Mouse (Mus musculus) cerebellum, adult 2 months (tissue): ENCODE measurements around the gene Sephs2. TPM values are rescaled to one million over a fixed set of nuclear protein-coding genes. Genes with fewer than 3 reads are reported as not detected.

ENCODE experiments used
- DNase-seq, 2 experiments: peaks; one replicate each; pipeline ENCODE4 v3.0.0; 2021
- H3K27ac ChIP-seq: fragments of 200-500 bp; 2 replicates; pipeline ENCODE4 v1.5.1; 2012; ENCODE audit warnings: low read length, control low read depth, inconsistent platforms; ENCODE audit not compliant: insufficient read depth
- H3K27me3 ChIP-seq: fragments of 200-500 bp; 2 replicates; pipeline ENCODE4 v1.6.1; 2012; ENCODE audit warnings: inconsistent platforms, mild to moderate bottlenecking, low read length, moderate library complexity; ENCODE audit not compliant: control insufficient read depth, insufficient read depth
- H3K4me1 ChIP-seq: fragments of 200-500 bp; 2 replicates; pipeline ENCODE4 v1.6.1; 2011; ENCODE audit warnings: low read length; ENCODE audit not compliant: control insufficient read depth, insufficient read depth
- H3K4me3 ChIP-seq: fragments of 200-500 bp; replicated peaks from 2 replicates; pipeline ENCODE3; 2011; ENCODE audit warnings: mild to moderate bottlenecking, low read depth, low read length, control low read depth; ENCODE audit not compliant: insufficient read depth
- CTCF ChIP-seq: fragments of 200-500 bp; IDR thresholded peaks from 2 replicates; pipeline ENCODE4 v1.5.1; 2011; ENCODE audit warnings: low read depth, mild to moderate bottlenecking, control low read depth, low read length, moderate library complexity, borderline replicate concordance; ENCODE audit not compliant: insufficient read depth
- POLR2A ChIP-seq: fragments of 200-500 bp; IDR thresholded peaks from 2 replicates; pipeline ENCODE4 v1.6.1; 2011; ENCODE audit warnings: low read length, control low read depth, borderline replicate concordance; ENCODE audit not compliant: insufficient read depth
- WGBS: fragments of 180-500 bp; shearing (Covaris S2); methylation state at CpG from one replicate; pipeline ENCODE4 v1.1.7; 2018; 5-methylcytosine and 5-hydroxymethylcytosine counted together
- polyA plus RNA-seq: library from polyadenylated mRNA; depleted of rRNA; stranded (reverse); fragments of >200 nt; gene quantifications from 2 replicates; pipeline ENCODE4 v1.2.3, GENCODE M21; 2012

Gene Sephs2
- polyA plus RNA-seq, 1 experiment, result 31.1 TPM

GRCm38 (mm10) chr7:127296786-127297555 is 23.1 kb upstream of the Sephs2 start:
- H3K27ac ChIP-seq, result no peak overlapping the region
- TF ChIP-seq POLR2A, result no peak
- TF ChIP-seq CTCF, result no peak
- 87% methylated on average over 5 of the region's 5 CpGs for WGBS
- H3K27me3 ChIP-seq, result no peaks in the 10 kb centered on the region
- DNase-seq, result no peak
- H3K4me1 ChIP-seq, result no peaks in the 10 kb centered on the region
- no peak overlapping the region for H3K4me3 ChIP-seq

DNA sequence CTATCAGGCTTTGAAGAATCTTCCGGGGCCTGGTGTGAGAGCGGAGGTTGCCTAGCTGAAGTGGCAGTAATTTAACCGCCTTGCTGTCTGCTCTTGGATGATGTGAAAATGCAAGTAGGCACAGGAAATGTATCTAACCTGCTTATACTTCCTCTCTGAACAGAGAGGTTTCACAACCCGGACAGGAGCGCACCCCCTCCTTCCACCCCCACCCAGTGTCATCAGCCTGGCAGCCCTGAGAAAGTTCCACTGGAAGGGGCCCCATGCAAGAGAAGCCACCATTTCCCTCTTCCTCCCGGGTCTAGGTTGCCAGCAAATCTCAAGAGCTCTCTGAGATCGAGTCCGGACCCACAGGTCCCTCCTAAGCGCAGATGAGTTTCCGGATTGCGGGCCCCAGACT is 22.2 kb upstream of the Sephs2 start, which contains the start of gene Itgal:
TSS of gene Itgal (plus strand) at position 163 of the 400 bp plus-strand sequence.
- Histone ChIP-seq H3K27me3 (no peaks in the 10 kb centered on the region), H3K4me1 (no peaks in the 10 kb centered on the region), H3K27ac (no peak within 1 kb of the TSS), H3K4me3 (no peak within 1 kb of the TSS)
- TF ChIP-seq POLR2A, result no peak
- TF ChIP-seq CTCF, result no peak
- 76% methylated on average over 11 of the region's 11 CpGs for WGBS
- DNase-seq, result no peak

- no peak for TF ChIP-seq CTCF
- WGBS, result 30% methylated on average over 8 of the region's 8 CpGs
- no peak overlapping the region for H3K4me3 ChIP-seq
- H3K27me3 ChIP-seq, result no peaks in the 10 kb centered on the region
- H3K27ac ChIP-seq, result no peak overlapping the region
- no peak for DNase-seq
- no peaks in the 10 kb centered on the region for H3K4me1 ChIP-seq
Observed at GRCm38 (mm10) chr7:127290142-127290541, 16.3 kb upstream of the Sephs2 start.

DNA sequence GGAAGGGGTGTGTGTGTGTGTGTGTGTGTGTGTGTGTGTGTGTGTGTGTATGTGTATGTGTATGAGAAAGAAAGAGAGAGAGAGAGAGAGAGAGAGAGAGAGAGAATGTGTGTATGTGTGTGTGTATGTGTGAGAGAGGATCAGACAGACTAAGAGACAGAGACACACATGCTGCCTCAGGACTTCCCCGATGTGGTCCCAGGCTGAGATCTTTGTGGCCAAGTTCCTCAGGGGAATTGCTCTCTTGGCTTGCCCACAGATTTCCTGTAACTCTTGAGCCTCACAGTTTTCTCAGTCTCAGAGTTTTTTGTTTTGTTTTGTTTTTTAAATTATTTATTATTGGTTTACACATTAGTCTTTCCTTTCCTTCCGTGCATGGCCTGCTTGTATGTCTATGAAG is 15.5 kb upstream of the Sephs2 start:
- TF ChIP-seq POLR2A (no peak), CTCF (no peak)
- WGBS, result 77% methylated on average over 2 of the region's 2 CpGs

DNA sequence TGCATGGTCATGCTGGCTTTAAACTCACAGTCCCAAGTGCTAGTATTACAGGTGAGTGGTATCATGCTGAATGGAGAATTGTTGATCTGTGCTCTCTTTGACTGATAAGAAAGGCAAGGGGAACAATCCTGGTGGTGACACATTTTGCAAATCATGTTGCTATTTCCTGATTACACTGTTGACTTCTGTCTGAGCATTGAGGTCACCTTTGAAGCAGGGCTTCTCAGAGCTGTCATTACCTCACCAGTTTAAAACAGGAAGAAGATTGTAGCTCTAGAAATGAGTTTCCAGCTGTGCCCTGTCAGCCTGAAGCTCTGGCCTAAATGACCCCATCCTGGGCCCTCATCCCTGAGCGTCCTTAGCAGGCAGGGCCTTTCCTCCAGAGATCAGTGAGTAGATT is 14.1 kb upstream of the Sephs2 start:
- TF ChIP-seq POLR2A (no peak), CTCF (no peak)
- Histone ChIP-seq H3K4me3 (no peak overlapping the region), H3K27me3 (no peaks in the 10 kb centered on the region), H3K4me1 (no peaks in the 10 kb centered on the region), H3K27ac (no peak overlapping the region)
- 80% methylated on average over 1 of the region's 1 CpGs for WGBS
- no peak for DNase-seq

More for the DNA sequence above, 15.5 kb upstream of the Sephs2 start:
- Histone ChIP-seq H3K4me3 (no peak overlapping the region), H3K27ac (no peak overlapping the region), H3K27me3 (no peaks in the 10 kb centered on the region), H3K4me1 (no peaks in the 10 kb centered on the region)
- DNase-seq, result no peak

DNA sequence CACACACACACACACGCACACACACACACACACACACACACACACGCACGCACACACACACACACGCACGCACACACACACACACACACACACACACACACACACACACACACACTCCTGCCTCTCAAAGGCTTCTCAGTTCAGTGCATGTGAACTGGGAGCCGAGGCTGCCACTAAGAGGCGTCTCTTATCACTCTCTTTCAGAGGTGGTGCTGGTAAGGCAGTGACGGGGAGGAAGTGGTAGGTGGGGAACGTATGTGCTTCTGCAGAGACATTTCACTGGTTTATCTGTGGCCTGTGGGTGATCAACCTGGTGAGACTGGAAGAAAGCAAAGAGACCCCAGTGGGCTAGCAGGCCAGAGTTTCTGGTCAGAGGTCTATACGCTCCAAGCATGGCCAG is 11.3 kb upstream of the Sephs2 start:
- H3K4me3 ChIP-seq, result no peak overlapping the region
- H3K27me3 ChIP-seq, result no peaks in the 10 kb centered on the region
- no peak for DNase-seq
- WGBS, result 75% methylated on average over 10 of the region's 10 CpGs
- no peak overlapping the region for H3K27ac ChIP-seq
- TF ChIP-seq POLR2A (no peak), CTCF (no peak)
- H3K4me1 ChIP-seq, result no peaks in the 10 kb centered on the region

DNA sequence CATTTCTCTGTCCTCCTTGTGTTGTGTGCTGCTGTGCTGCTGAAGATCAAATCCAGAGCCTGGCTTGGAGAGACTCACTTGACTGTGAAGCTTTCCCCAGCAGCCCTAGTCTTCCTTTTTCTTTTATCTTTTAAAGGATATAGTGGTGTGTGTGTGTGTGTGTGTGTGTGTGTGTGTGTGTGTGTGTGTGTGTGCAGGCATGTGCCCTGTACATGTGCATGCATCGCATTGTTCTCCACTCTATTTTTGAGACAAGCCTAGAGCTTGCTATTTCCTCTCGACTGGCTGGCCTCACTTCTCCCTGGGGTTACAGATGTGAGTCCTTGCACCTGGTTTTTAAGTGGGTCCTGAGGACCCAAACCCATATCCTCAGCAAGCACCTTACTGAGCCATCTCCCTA is 8.3 kb upstream of the Sephs2 start:
- no peak for TF ChIP-seq POLR2A
- no peak for TF ChIP-seq CTCF
- WGBS, result 86% methylated on average over 2 of the region's 2 CpGs
- no peak overlapping the region for H3K27ac ChIP-seq
- H3K4me1 ChIP-seq, result no peaks in the 10 kb centered on the region
- no peak overlapping the region for H3K4me3 ChIP-seq
- no peaks in the 10 kb centered on the region for H3K27me3 ChIP-seq
- no peak for DNase-seq

DNA sequence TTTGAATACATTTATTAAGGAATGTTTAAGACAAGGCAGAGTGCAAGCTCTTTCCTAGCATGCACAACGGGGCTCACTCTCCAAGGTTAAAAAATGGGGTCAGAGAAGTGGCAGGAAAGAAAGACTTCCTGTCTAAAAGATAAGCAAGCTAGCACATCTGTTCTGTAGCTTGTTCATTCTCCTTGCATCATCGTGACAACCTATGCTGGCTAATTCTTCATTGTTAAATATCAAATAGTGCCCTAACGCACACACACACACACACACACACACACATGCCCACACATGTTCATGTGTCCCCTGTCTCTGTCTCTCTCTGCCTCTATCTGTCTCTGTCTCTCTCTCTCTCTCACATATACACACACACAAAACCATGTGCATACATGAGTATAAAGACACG is 7.3 kb upstream of the Sephs2 start:
- 70% methylated on average over 4 of the region's 4 CpGs for WGBS
- Histone ChIP-seq H3K4me1 (no peaks in the 10 kb centered on the region), H3K27ac (no peak overlapping the region), H3K27me3 (no peaks in the 10 kb centered on the region), H3K4me3 (no peak overlapping the region)
- DNase-seq, result no peak
- no peak for TF ChIP-seq CTCF
- no peak for TF ChIP-seq POLR2A
